Comparison of ENCODE assay signal across 12 mouse cellular contexts in genomic region chr10:94458690-94459089, GRCm38 (mm10).
DNase-seq lines count a peak whose midpoint lies in the region; ATAC-seq lines count a peak whose summit lies in the region.
"Had no signal": no experiment of that assay in that cellular context is flagged by ENCODE, and none has a peak within 500 bp of the region (broad histone marks: within the 10 kb centered on the region; RNA-seq: fewer than 3 reads in every experiment).

No protein-coding gene starts in this region.

- DNase-seq in kidney, adult 18-20 months, result no peak
- peak; percentile 14 for DNase-seq in urinary bladder, postnatal 14 days (ENCODE audit: low spot score)
- DNase-seq in urinary bladder, postnatal 10 days (ENCODE audit: low spot score), result no peak
- no peak for DNase-seq in adrenal gland, postnatal 10 days
- no peak for DNase-seq in spleen, postnatal 14 days (ENCODE audit: low spot score in 2 of 2)
- DNase-seq: adrenal gland, postnatal 25 days; forebrain, postnatal 0 days had no signal

- 24% methylated on average over 6 of the region's 6 CpGs for WGBS in kidney, embryonic 14.5 days
- WGBS in limb, embryonic 13.5 days, result 39% methylated on average over 6 of the region's 6 CpGs

- H3K9ac ChIP-seq in kidney, embryonic 14.5 days (ENCODE audit: low read depth, low read length), result no peak overlapping the region
- no peak overlapping the region for H3K9ac ChIP-seq in limb, embryonic 13.5 days
- H3K9ac ChIP-seq: forebrain, postnatal 0 days; hindbrain, embryonic 15.5 days had no signal

- peaks cover 2% of the 10 kb centered on the region; the same call in 1 of the 2 replicates for H3K9me3 ChIP-seq in kidney, embryonic 14.5 days (ENCODE audit: control insufficient read depth, low read length)
- H3K9me3 ChIP-seq in limb, embryonic 13.5 days, result 0 out of 2 replicates have a peak, but pooled peaks cover 3% of the 10 kb centered on the region
- H3K9me3 ChIP-seq: G1E; hindbrain, embryonic 15.5 days had no signal

- no peak overlapping the region for H3K4me3 ChIP-seq in kidney, embryonic 14.5 days (ENCODE audit: low read length)
- no peak overlapping the region for H3K4me3 ChIP-seq in limb, embryonic 13.5 days
- H3K4me3 ChIP-seq: hindbrain, embryonic 15.5 days had no signal

- peak; percentile 80; the same call in 1 of the 2 replicates for ATAC-seq in kidney, embryonic 14.5 days (ENCODE audit: low FRiP score, low TSS enrichment)
- ATAC-seq in limb, embryonic 13.5 days (ENCODE audit: low FRiP score, low read depth), result peak; percentile 70; the same call in 1 of the 2 replicates
- ATAC-seq: forebrain, postnatal 0 days had no signal

- H3K36me3 ChIP-seq in kidney, embryonic 14.5 days (ENCODE audit: control insufficient read depth, insufficient read depth, low read length), result no peaks in the 10 kb centered on the region
- no peaks in the 10 kb centered on the region for H3K36me3 ChIP-seq in limb, embryonic 13.5 days
- H3K36me3 ChIP-seq: G1E; hindbrain, embryonic 15.5 days had no signal

- H3K4me2 ChIP-seq in kidney, embryonic 14.5 days (replicated peaks; ENCODE audit: low read depth, low read length), result no peak overlapping the region
- H3K4me2 ChIP-seq in limb, embryonic 13.5 days (replicated peaks), result no peak overlapping the region
- H3K4me2 ChIP-seq: hindbrain, embryonic 15.5 days; midbrain, embryonic 11.5 days had no signal

- no peaks in the 10 kb centered on the region for H3K27me3 ChIP-seq in kidney, embryonic 14.5 days (ENCODE audit: control insufficient read depth, insufficient read depth, low read length)
- H3K27me3 ChIP-seq in limb, embryonic 13.5 days, result no peaks in the 10 kb centered on the region
- H3K27me3 ChIP-seq: hindbrain, embryonic 15.5 days had no signal

- no peaks in the 10 kb centered on the region for H3K4me1 ChIP-seq in kidney, embryonic 14.5 days (ENCODE audit: control insufficient read depth, insufficient read depth, low read length)
- H3K4me1 ChIP-seq in limb, embryonic 13.5 days, result peaks cover 31% of the 10 kb centered on the region
- H3K4me1 ChIP-seq: hindbrain, embryonic 15.5 days had no signal

- H3K27ac ChIP-seq in kidney, embryonic 14.5 days (ENCODE audit: low read depth, low read length), result no peak overlapping the region
- no peak overlapping the region for H3K27ac ChIP-seq in limb, embryonic 13.5 days
- H3K27ac ChIP-seq: hindbrain, embryonic 15.5 days had no signal
